Mouse (Mus musculus): Measurements from ENCODE around the gene Mgl2. TPM values are rescaled to one million over a fixed set of nuclear protein-coding genes. Genes with fewer than 3 reads are reported as not detected.

Mgl2 gene
- polyA plus RNA-seq, 1 experiment: 1.2 TPM

GRCm38 (mm10) chr11:70097396-70097795 lies 32.7 kb upstream of the Mgl2 start:
- Histone ChIP-seq H3ac (ENCODE audit: control insufficient read depth, insufficient read length) (no peak overlapping the region), H3K4me3 (no peak overlapping the region), H3K4me2 (ENCODE audit: low read depth) (no peak overlapping the region), H3K36me3 (ENCODE audit: control insufficient read depth, insufficient read depth) (no peaks in the 10 kb centered on the region), H3K27me3 (ENCODE audit: control insufficient read depth, insufficient read depth, insufficient read length) (no peaks in the 10 kb centered on the region), H3K79me2 (ENCODE audit: control insufficient read depth, insufficient read depth) (no peaks in the 10 kb centered on the region)
- TF ChIP-seq USF1 (IDR thresholded peaks at IDR 0.05; ENCODE audit: low read depth) (no peak), E2F4 (IDR thresholded peaks at IDR 0.05; ENCODE audit: insufficient read depth) (no peak), SRF (IDR thresholded peaks at IDR 0.05; ENCODE audit: control insufficient read depth, insufficient read length, low read depth) (no peak)

DNA sequence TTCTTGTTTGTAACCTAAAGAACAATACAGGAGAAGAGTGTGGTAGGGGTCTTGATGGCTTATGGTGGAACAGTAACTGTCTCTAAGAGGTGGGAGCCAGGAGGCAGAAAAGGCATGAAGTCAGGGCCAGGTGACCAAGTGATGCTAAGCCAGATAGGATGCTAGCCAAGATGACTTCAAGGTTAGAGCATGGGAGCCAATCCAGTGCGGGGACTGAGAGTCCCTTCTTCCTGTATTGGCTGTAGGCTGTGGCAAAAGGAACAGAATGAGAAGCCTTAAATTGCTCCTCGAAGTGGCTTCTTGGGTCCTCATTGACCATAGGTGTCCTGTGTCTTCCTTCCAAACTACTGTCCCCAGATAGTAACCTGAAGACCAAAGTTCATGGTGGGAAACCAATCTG lies 31.0 kb upstream of the Mgl2 start:
- no peak overlapping the region for H3ac ChIP-seq (ENCODE audit: control insufficient read depth, insufficient read length)
- no peak for TF ChIP-seq USF1 (IDR thresholded peaks at IDR 0.05; ENCODE audit: low read depth)
- TF ChIP-seq TCF3 (IDR thresholded peaks at IDR 0.05; ENCODE audit: insufficient read length, low read depth): no peak
- TF ChIP-seq POLR2AphosphoS2 (IDR thresholded peaks at IDR 0.05; ENCODE audit: insufficient read length, low read depth): no peak
- no peak for TF ChIP-seq CEBPB (IDR thresholded peaks at IDR 0.05; ENCODE audit: insufficient read depth, poor library complexity, severe bottlenecking)
- H3K79me2 ChIP-seq (ENCODE audit: control insufficient read depth, insufficient read depth): no peaks in the 10 kb centered on the region
- no peaks in the 10 kb centered on the region for H3K27me3 ChIP-seq (ENCODE audit: control insufficient read depth, insufficient read depth, insufficient read length)
- H3K4me3 ChIP-seq: no peak overlapping the region
- no peak overlapping the region for H3K4me2 ChIP-seq (ENCODE audit: low read depth)
- H3K36me3 ChIP-seq (ENCODE audit: control insufficient read depth, insufficient read depth): no peaks in the 10 kb centered on the region

GRCm38 (mm10) chr11:70099809-70100208 lies 30.3 kb upstream of the Mgl2 start:
- Histone ChIP-seq H3K36me3 (ENCODE audit: control insufficient read depth, insufficient read depth) (no peaks in the 10 kb centered on the region), H3K4me2 (ENCODE audit: low read depth) (no peak overlapping the region), H3K4me3 (no peak overlapping the region), H3K27me3 (ENCODE audit: control insufficient read depth, insufficient read depth, insufficient read length) (no peaks in the 10 kb centered on the region), H3K79me2 (ENCODE audit: control insufficient read depth, insufficient read depth) (no peaks in the 10 kb centered on the region), H3ac (ENCODE audit: control insufficient read depth, insufficient read length) (no peak overlapping the region)
- TF ChIP-seq TCF12 (IDR thresholded peaks at IDR 0.05; ENCODE audit: insufficient read depth, poor library complexity, severe bottlenecking) (no peak), CEBPB (IDR thresholded peaks at IDR 0.05; ENCODE audit: insufficient read depth, poor library complexity, severe bottlenecking) (no peak), SRF (IDR thresholded peaks at IDR 0.05; ENCODE audit: control insufficient read depth, insufficient read length, low read depth) (no peak), MYOG (IDR thresholded peaks at IDR 0.05; ENCODE audit: control insufficient read depth in 1 of 3, insufficient read depth in 1 of 3, insufficient read length in 2 of 3, low read depth in 2 of 3) (no peak), USF1 (IDR thresholded peaks at IDR 0.05; ENCODE audit: low read depth) (no peak), MYOD1 (IDR thresholded peaks at IDR 0.05; ENCODE audit: control insufficient read depth in 1 of 3, insufficient read length in 2 of 3, low read depth in 2 of 3) (no peak), E2F4 (IDR thresholded peaks at IDR 0.05; ENCODE audit: insufficient read depth) (no peak), POLR2AphosphoS2 (IDR thresholded peaks at IDR 0.05; ENCODE audit: insufficient read length, low read depth) (no peak), MAX (IDR thresholded peaks at IDR 0.05; ENCODE audit: low read depth) (no peak), POLR2A (IDR thresholded peaks at IDR 0.05; ENCODE audit: insufficient read length, low read depth) (no peak), TCF3 (IDR thresholded peaks at IDR 0.05; ENCODE audit: insufficient read length, low read depth) (no peak), REST (IDR thresholded peaks at IDR 0.05; ENCODE audit: insufficient read depth, insufficient read length) (no peak)

DNA sequence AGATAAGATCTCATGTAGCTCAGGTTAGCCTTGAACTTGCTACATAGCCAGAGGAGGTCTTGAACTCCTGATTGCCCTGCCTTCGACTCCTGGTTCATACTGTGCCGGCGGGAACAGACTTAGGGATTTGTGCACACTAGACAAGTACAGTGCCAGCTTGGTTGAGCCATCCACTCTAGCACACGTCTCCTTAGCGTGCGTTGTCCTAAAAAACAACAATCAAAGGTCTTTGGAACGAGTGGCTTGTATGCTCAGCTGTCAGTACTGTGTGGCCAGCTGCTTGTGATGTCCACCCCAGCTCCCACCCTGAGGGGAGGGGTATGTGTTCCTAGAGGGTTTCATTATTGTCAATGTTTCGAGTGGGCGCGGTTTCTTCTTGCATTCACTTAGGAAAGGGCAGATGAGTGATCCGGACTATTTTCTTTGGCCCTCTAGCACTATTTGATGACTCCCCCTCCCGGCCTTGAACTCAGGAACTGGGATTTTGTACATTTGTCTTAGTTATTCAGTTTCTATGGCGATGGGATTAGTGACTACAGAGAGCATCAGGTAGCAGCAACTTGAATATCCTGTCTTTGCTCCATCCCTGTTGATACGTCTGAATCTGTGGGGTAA lies 26.3 kb upstream of the Mgl2 start:
- no peak for TF ChIP-seq POLR2A (IDR thresholded peaks at IDR 0.05; ENCODE audit: insufficient read length, low read depth)
- TF ChIP-seq TCF3 (IDR thresholded peaks at IDR 0.05; ENCODE audit: insufficient read length, low read depth): no peak
- TF ChIP-seq SRF (IDR thresholded peaks at IDR 0.05; ENCODE audit: control insufficient read depth, insufficient read length, low read depth): no peak
- TF ChIP-seq E2F4 (IDR thresholded peaks at IDR 0.05; ENCODE audit: insufficient read depth): no peak
- TF ChIP-seq POLR2AphosphoS2 (IDR thresholded peaks at IDR 0.05; ENCODE audit: insufficient read length, low read depth): no peak
- no peak for TF ChIP-seq MAX (IDR thresholded peaks at IDR 0.05; ENCODE audit: low read depth)
- no peak for TF ChIP-seq MYOG (IDR thresholded peaks at IDR 0.05; ENCODE audit: control insufficient read depth in 1 of 3, insufficient read depth in 1 of 3, insufficient read length in 2 of 3, low read depth in 2 of 3)
- no peak for TF ChIP-seq USF1 (IDR thresholded peaks at IDR 0.05; ENCODE audit: low read depth)
- no peak for TF ChIP-seq MYOD1 (IDR thresholded peaks at IDR 0.05; ENCODE audit: control insufficient read depth in 1 of 3, insufficient read length in 2 of 3, low read depth in 2 of 3)
- no peak for TF ChIP-seq TCF12 (IDR thresholded peaks at IDR 0.05; ENCODE audit: insufficient read depth, poor library complexity, severe bottlenecking)
- H3K36me3 ChIP-seq (ENCODE audit: control insufficient read depth, insufficient read depth): no peaks in the 10 kb centered on the region
- no peak overlapping the region for H3ac ChIP-seq (ENCODE audit: control insufficient read depth, insufficient read length)
- no peak overlapping the region for H3K4me2 ChIP-seq (ENCODE audit: low read depth)
- H3K4me3 ChIP-seq: no peak overlapping the region
- no peaks in the 10 kb centered on the region for H3K27me3 ChIP-seq (ENCODE audit: control insufficient read depth, insufficient read depth, insufficient read length)
- no peaks in the 10 kb centered on the region for H3K79me2 ChIP-seq (ENCODE audit: control insufficient read depth, insufficient read depth)

DNA sequence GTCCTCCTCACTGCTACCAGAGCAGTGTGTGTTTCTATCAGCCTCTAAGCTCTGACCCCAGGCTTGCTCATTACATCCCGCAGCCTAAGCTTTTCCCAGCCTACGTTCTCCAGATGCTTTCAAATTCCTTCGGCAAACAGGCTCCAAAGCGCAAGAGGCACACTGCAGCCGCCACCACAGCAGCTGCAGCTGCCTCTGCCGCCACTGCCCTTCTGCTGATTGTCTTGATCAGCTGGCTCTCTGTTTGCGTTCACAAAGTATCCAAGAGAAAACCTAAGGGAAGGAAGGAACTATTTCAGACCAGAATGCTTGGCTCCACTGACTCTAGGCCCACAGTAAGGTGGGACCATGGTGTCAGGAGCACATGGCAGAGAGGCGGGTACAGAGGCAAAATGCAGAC lies 23.0 kb upstream of the Mgl2 start:
- Histone ChIP-seq H3K79me2 (ENCODE audit: control insufficient read depth, insufficient read depth) (no peaks in the 10 kb centered on the region), H3K36me3 (ENCODE audit: control insufficient read depth, insufficient read depth) (no peaks in the 10 kb centered on the region), H3K4me3 (no peak overlapping the region), H3ac (ENCODE audit: control insufficient read depth, insufficient read length) (no peak overlapping the region), H3K27me3 (ENCODE audit: control insufficient read depth, insufficient read depth, insufficient read length) (no peaks in the 10 kb centered on the region), H3K4me2 (ENCODE audit: low read depth) (peak overlapping the region; percentile 59)
- peak; percentile 43 to 91 (median 78) for TF ChIP-seq MYOG (IDR thresholded peaks at IDR 0.05; ENCODE audit: control insufficient read depth in 1 of 3, insufficient read depth in 1 of 3, insufficient read length in 2 of 3, low read depth in 2 of 3)
- no peak for TF ChIP-seq USF1 (IDR thresholded peaks at IDR 0.05; ENCODE audit: low read depth)
- TF ChIP-seq MYOD1 (IDR thresholded peaks at IDR 0.05; ENCODE audit: control insufficient read depth in 1 of 3, insufficient read length in 2 of 3, low read depth in 2 of 3): peak in 2 of 3 experiments; percentile 89 to 92
- peak; percentile 86 for TF ChIP-seq TCF3 (IDR thresholded peaks at IDR 0.05; ENCODE audit: insufficient read length, low read depth)
